Mouse (Mus musculus): ENCODE results near the gene Diaph3. TPM values are rescaled to one million over a fixed set of nuclear protein-coding genes. Genes with fewer than 3 reads are reported as not detected.
"Not testable (repeated sequence)": the region's sequence is repeated elsewhere in the genome, so short reads cannot be mapped to it uniquely, and the experiment has no call there.

The Diaph3 gene
- polyA plus RNA-seq, 1 experiment = 10.7 TPM

- Histone ChIP-seq H3K36me3 (replicated peaks; ENCODE audit: low read length) (no peaks in the 10 kb centered on the region), H3K27me3 (replicated peaks) (no peaks in the 10 kb centered on the region), H3K4me3 (replicated peaks) (no peak overlapping the region), H3K9me3 (no peaks in the 10 kb centered on the region), H3K4me1 (peaks cover 32% of the 10 kb centered on the region)
- no peak for TF ChIP-seq FLI1 (IDR thresholded peaks at IDR 0.05; ENCODE audit: low read length)
These were observed 413.4 kb downstream of the Diaph3 start for GRCm38 (mm10) chr14:86727538-86728045.

DNA sequence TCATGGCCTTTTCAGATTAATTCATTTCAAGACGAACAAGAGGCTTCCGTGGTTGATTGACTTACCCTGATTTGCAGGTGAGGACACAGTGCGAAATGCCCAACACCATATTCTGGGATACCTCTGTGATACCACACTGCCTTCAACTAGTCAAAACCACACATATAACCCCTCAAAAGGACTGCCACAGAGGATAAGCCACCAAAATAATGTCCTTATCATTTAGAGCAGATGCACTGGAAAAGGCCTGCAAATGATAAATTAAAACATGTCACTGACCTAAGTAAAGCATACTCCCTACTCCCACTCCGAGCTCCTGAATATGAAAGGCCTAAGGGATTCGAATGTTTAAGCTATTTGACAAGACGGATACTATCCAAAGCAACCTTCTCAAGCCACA is 419.3 kb downstream of the Diaph3 start:
- Histone ChIP-seq H3K9me3 (no peaks in the 10 kb centered on the region), H3K4me3 (replicated peaks) (no peak overlapping the region), H3K4me1 (peaks cover 35% of the 10 kb centered on the region), H3K36me3 (replicated peaks; ENCODE audit: low read length) (no peaks in the 10 kb centered on the region), H3K27me3 (replicated peaks) (no peaks in the 10 kb centered on the region)
- TF ChIP-seq FLI1 (IDR thresholded peaks at IDR 0.05; ENCODE audit: low read length) (no peak), GATA1 (IDR thresholded peaks at IDR 0.05; ENCODE audit: borderline replicate concordance, low read length) (no peak)

DNA sequence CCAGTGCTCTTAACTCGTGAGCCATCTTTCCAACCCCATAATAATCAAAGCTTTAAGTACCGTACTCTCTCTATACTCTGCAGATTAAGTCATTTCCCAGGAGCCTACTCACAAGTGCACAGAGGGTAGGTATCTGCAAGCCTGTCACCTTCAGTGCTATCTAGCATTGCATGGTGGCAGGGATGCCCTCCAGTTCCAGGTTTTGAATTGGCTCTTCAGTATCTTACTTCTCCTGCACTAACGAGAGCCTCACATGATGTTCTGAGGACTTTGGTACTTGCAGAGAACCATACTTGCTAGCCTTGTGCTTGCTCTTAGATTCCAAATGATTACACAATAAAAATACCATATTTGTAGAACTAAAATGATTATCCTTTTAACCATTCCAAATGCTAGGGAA is 420.0 kb downstream of the Diaph3 start:
- TF ChIP-seq FLI1 (IDR thresholded peaks at IDR 0.05; ENCODE audit: low read length) (no peak), GATA1 (IDR thresholded peaks at IDR 0.05; ENCODE audit: borderline replicate concordance, low read length) (no peak)
- Histone ChIP-seq H3K4me3 (replicated peaks) (no peak overlapping the region), H3K27me3 (replicated peaks) (no peaks in the 10 kb centered on the region), H3K36me3 (replicated peaks; ENCODE audit: low read length) (no peaks in the 10 kb centered on the region), H3K4me1 (peaks cover 35% of the 10 kb centered on the region), H3K9me3 (no peaks in the 10 kb centered on the region)

- not testable (repeated sequence) for H3K36me3 ChIP-seq (replicated peaks; ENCODE audit: low read length); H3K9me3 ChIP-seq; H3K27me3 ChIP-seq (replicated peaks); H3K4me3 ChIP-seq (replicated peaks)
- H3K4me1 ChIP-seq = peaks cover 40% of the 10 kb centered on the region
These were observed 420.6 kb downstream of the Diaph3 start for GRCm38 (mm10) chr14:86720408-86720807.

DNA sequence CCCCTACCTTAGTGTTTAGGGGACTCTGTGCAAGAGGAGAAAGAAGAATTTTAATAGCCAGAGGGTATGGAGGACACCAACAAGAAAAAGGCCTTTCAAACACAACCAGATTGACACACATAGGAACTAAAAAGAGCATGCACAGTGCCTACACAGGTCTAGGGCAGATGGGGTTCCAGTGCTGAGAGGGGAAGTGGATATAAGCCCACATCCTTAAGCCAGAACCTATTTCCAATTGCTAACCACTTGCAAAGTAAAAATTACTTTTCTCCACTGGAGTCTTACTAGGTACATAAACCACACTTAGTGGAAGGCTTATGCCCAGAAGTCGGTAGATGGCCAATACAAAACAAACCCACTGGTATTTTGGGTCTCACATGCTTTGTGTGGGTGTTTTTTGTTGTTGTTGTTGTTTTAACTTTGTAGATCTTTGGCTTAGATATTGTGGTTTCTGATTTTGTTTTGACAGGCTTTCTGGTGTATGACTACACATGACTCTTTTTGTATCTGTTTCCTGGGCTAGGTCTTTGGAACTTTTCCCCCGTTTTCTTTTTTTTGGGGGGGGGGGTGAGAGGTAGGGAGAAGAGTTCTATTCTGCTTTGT is 426.8 kb downstream of the Diaph3 start:
- H3K36me3 ChIP-seq (replicated peaks; ENCODE audit: low read length) = no peaks in the 10 kb centered on the region
- H3K27me3 ChIP-seq (replicated peaks) = no peaks in the 10 kb centered on the region
- H3K4me3 ChIP-seq (replicated peaks) = no peak overlapping the region
- H3K9me3 ChIP-seq = no peaks in the 10 kb centered on the region
- TF ChIP-seq FLI1 (IDR thresholded peaks at IDR 0.05; ENCODE audit: low read length) (no peak), GATA1 (IDR thresholded peaks at IDR 0.05; ENCODE audit: borderline replicate concordance, low read length) (no peak)
- H3K4me1 ChIP-seq = peaks cover 26% of the 10 kb centered on the region

DNA sequence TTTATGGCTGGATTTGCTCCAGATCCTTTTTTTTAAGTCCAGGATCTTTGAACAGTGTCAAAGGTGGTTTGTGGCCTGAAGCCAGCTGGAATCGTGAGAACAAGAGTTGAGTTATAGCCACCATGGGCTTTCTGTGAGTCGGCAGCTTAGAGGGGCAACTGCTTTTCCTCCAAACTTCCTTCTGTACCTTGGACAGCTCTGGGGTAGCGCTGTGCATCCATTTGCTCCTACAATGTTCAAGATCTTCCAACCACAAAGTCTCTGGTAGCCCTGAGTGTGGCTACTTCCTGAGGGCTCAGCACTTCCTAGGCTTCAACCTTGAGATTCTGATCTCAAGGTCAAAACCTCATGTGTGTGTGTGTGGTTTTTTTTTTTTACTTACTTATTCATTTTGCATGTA is 437.0 kb downstream of the Diaph3 start:
- H3K9me3 ChIP-seq = no peaks in the 10 kb centered on the region
- H3K4me3 ChIP-seq (replicated peaks) = no peak overlapping the region
- TF ChIP-seq GATA1 (IDR thresholded peaks at IDR 0.05; ENCODE audit: borderline replicate concordance, low read length) = no peak
- TF ChIP-seq FLI1 (IDR thresholded peaks at IDR 0.05; ENCODE audit: low read length) = no peak
- no peaks in the 10 kb centered on the region for H3K27me3 ChIP-seq (replicated peaks)
- H3K36me3 ChIP-seq (replicated peaks; ENCODE audit: low read length) = no peaks in the 10 kb centered on the region
- H3K4me1 ChIP-seq = peaks cover 8% of the 10 kb centered on the region; the same call in 1 of the 2 replicates

DNA sequence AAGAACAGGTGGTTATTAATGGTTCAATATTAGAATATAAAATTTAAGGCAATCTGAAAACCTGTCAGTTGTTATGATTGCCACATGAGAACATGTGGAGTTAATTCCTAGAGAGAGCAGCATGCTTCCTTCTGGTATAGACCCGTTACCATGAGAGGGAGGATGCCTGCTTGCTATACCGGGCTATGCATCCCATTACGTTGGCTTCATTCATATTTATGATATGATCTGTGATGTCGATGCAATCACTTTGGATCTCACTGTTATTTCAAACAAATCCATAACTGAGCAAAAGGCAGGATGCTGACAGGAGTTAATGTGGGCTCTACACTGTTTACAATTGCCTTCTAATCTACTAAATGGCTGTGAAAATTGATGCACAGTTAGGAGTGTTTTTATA is 439.9 kb downstream of the Diaph3 start:
- peaks cover 8% of the 10 kb centered on the region; the same call in 1 of the 2 replicates for H3K4me1 ChIP-seq
- no peak for TF ChIP-seq GATA1 (IDR thresholded peaks at IDR 0.05; ENCODE audit: borderline replicate concordance, low read length)
- TF ChIP-seq FLI1 (IDR thresholded peaks at IDR 0.05; ENCODE audit: low read length) = no peak
- no peak overlapping the region for H3K4me3 ChIP-seq (replicated peaks)
- H3K36me3 ChIP-seq (replicated peaks; ENCODE audit: low read length) = no peaks in the 10 kb centered on the region
- no peaks in the 10 kb centered on the region for H3K27me3 ChIP-seq (replicated peaks)
- H3K9me3 ChIP-seq = no peaks in the 10 kb centered on the region

- Histone ChIP-seq H3K4me3 (replicated peaks) (no peak overlapping the region), H3K36me3 (replicated peaks; ENCODE audit: low read length) (no peaks in the 10 kb centered on the region), H3K27me3 (replicated peaks) (no peaks in the 10 kb centered on the region), H3K4me1 (no peaks in the 10 kb centered on the region; the same call in 1 of the 2 replicates), H3K9me3 (no peaks in the 10 kb centered on the region)
- TF ChIP-seq GATA1 (IDR thresholded peaks at IDR 0.05; ENCODE audit: borderline replicate concordance, low read length) (no peak), FLI1 (IDR thresholded peaks at IDR 0.05; ENCODE audit: low read length) (no peak)
These were observed 443.1 kb downstream of the Diaph3 start for GRCm38 (mm10) chr14:86697887-86698286.

GRCm38 (mm10) chr14:86692714-86693113 is 448.3 kb downstream of the Diaph3 start:
- no peaks in the 10 kb centered on the region for H3K27me3 ChIP-seq (replicated peaks)
- no peaks in the 10 kb centered on the region for H3K36me3 ChIP-seq (replicated peaks; ENCODE audit: low read length)
- H3K4me3 ChIP-seq (replicated peaks) = no peak overlapping the region
- no peak for TF ChIP-seq FLI1 (IDR thresholded peaks at IDR 0.05; ENCODE audit: low read length)
- no peak for TF ChIP-seq GATA1 (IDR thresholded peaks at IDR 0.05; ENCODE audit: borderline replicate concordance, low read length)
- H3K4me1 ChIP-seq = peaks cover 3% of the 10 kb centered on the region; the same call in 1 of the 2 replicates
- no peaks in the 10 kb centered on the region for H3K9me3 ChIP-seq

- H3K9me3 ChIP-seq = no peaks in the 10 kb centered on the region
- peaks cover 3% of the 10 kb centered on the region; the same call in 1 of the 2 replicates for H3K4me1 ChIP-seq
- no peak overlapping the region for H3K4me3 ChIP-seq (replicated peaks)
- no peaks in the 10 kb centered on the region for H3K36me3 ChIP-seq (replicated peaks; ENCODE audit: low read length)
- TF ChIP-seq GATA1 (IDR thresholded peaks at IDR 0.05; ENCODE audit: borderline replicate concordance, low read length) (no peak), FLI1 (IDR thresholded peaks at IDR 0.05; ENCODE audit: low read length) (no peak)
- no peaks in the 10 kb centered on the region for H3K27me3 ChIP-seq (replicated peaks)
These were observed 449.7 kb downstream of the Diaph3 start for GRCm38 (mm10) chr14:86691298-86691697.

Data from megakaryocyte, embryonic 14.5 days (primary cell).